Mouse (Mus musculus): ENCODE results near the gene Map3k5.
A peak's percentile ranks its signal among the peaks of the same experiment; 100 is the strongest.

Map3k5 gene

GRCm38 (mm10) chr10:20006333-20007093 is 72.2 kb downstream of the Map3k5 start:
- peak; percentile 32 for DNase-seq (ENCODE audit: low spot score)

- no peak for DNase-seq (ENCODE audit: low spot score)
Measured at GRCm38 (mm10) chr10:20009310-20009709, 75.0 kb downstream of the Map3k5 start.

- no peak for DNase-seq (ENCODE audit: low spot score)
Measured at GRCm38 (mm10) chr10:20010018-20010417, 75.7 kb downstream of the Map3k5 start.

- peak; percentile 15 for DNase-seq (ENCODE audit: low spot score)
Measured at GRCm38 (mm10) chr10:20018406-20018805, 84.1 kb downstream of the Map3k5 start.

- DNase-seq (ENCODE audit: low spot score) = no peak
Measured at GRCm38 (mm10) chr10:20018806-20019205, 84.5 kb downstream of the Map3k5 start.

GRCm38 (mm10) chr10:20021256-20021655 is 87.0 kb downstream of the Map3k5 start:
- no peak for DNase-seq (ENCODE audit: low spot score)

- DNase-seq (ENCODE audit: low spot score) = no peak
Measured at GRCm38 (mm10) chr10:20021670-20022468, 87.6 kb downstream of the Map3k5 start.

GRCm38 (mm10) chr10:20022608-20023340 is 88.5 kb downstream of the Map3k5 start:
- no peak for DNase-seq (ENCODE audit: low spot score)

GRCm38 (mm10) chr10:20023524-20023923 is 89.3 kb downstream of the Map3k5 start:
- no peak for DNase-seq (ENCODE audit: low spot score)

- DNase-seq (ENCODE audit: low spot score) = no peak
Measured at GRCm38 (mm10) chr10:20024891-20025290, 90.6 kb downstream of the Map3k5 start.

- no peak for DNase-seq (ENCODE audit: low spot score)
Measured at GRCm38 (mm10) chr10:20025781-20026520, 91.7 kb downstream of the Map3k5 start.

GRCm38 (mm10) chr10:20030703-20031102 is 96.4 kb downstream of the Map3k5 start:
- no peak for DNase-seq (ENCODE audit: low spot score)

- DNase-seq (ENCODE audit: low spot score) = peak; percentile 59
Measured at GRCm38 (mm10) chr10:20031936-20032335, 97.7 kb downstream of the Map3k5 start.

- DNase-seq (ENCODE audit: low spot score) = no peak
Measured at GRCm38 (mm10) chr10:20036375-20036774, 102.1 kb downstream of the Map3k5 start.

- DNase-seq (ENCODE audit: low spot score) = no peak
Measured at GRCm38 (mm10) chr10:20036846-20037245, 102.6 kb downstream of the Map3k5 start.

- no peak for DNase-seq (ENCODE audit: low spot score)
Measured at GRCm38 (mm10) chr10:20039531-20039930, 105.3 kb downstream of the Map3k5 start.

- DNase-seq (ENCODE audit: low spot score) = no peak
Measured at GRCm38 (mm10) chr10:20040116-20040515, 105.8 kb downstream of the Map3k5 start.

GRCm38 (mm10) chr10:20040677-20041076 is 106.4 kb downstream of the Map3k5 start:
- no peak for DNase-seq (ENCODE audit: low spot score)

- no peak for DNase-seq (ENCODE audit: low spot score)
Measured at GRCm38 (mm10) chr10:20042081-20042480, 107.8 kb downstream of the Map3k5 start.

GRCm38 (mm10) chr10:20044051-20044450 is 109.8 kb downstream of the Map3k5 start:
- DNase-seq (ENCODE audit: low spot score) = no peak

GRCm38 (mm10) chr10:20045733-20046495 is 111.6 kb downstream of the Map3k5 start:
- no peak for DNase-seq (ENCODE audit: low spot score)

Measured in layer of hippocampus, adult 11-12 months (tissue).